Mouse (Mus musculus) lung, postnatal 10 days (tissue): ENCODE data around the gene Papola.
"Not testable (repeated sequence)": the region's sequence is repeated elsewhere in the genome, so short reads cannot be mapped to it uniquely, and the experiment has no call there.

Experiments used
- DNase-seq: peaks from one replicate; pipeline ENCODE4 v3.0.0; 2021

The Papola gene

DNA sequence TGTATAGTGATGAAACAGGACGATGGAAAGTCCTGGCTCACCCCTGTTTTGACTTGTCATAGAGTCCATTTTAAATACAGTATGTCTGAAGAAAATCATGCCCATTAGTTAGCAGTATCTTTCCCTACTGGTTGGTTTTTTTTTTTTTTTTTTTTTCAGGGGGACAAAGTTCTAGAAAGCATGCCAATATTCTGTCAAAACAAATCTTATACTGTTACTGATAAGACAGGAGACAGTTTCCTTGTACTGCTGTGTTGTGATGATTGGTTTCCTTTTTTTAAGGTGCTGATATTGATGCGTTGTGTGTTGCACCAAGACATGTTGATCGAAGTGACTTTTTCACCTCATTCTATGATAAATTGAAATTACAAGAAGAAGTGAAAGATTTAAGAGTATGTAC is 21.7 kb downstream of the Papola start:
- DNase-seq, result no peak

DNA sequence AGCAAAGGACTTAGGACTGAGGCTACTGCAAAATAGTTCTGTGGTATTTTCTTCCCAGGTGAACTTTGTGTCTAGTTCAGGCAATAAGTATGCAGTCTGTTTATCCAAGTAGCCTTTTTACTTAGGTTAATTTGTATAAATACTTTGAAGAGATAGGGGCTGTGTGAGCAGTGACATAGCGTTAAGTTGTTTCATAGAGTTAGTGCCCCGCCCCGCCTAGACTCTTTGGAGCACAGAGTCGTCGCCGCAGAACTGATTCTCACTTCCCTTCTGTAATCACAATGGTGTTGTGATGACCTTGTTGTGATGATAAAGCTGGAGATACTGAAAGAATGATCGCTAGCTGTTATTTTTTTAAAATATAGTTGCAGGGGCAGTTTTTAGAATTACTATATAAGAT is 22.9 kb downstream of the Papola start:
- no peak for DNase-seq

DNA sequence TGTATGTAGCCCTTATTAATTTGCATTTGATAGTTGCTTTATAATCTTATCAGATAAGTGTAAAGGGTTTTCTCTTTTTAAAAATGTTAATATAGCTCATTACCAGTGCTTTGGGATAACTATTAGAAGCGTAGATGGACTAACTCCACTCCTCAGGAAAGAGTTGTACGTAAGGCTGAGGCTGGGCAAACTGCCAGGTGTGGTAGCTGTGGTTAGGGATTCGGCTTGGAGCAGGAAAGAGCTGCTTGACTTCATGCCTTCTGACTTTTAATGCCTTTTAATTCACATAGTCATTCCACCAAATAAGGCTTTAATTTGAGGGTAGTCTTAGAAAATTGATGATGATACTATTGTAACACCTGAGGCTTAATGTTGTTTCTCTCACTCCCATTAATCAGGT is 24.5 kb downstream of the Papola start:
- no peak for DNase-seq

DNA sequence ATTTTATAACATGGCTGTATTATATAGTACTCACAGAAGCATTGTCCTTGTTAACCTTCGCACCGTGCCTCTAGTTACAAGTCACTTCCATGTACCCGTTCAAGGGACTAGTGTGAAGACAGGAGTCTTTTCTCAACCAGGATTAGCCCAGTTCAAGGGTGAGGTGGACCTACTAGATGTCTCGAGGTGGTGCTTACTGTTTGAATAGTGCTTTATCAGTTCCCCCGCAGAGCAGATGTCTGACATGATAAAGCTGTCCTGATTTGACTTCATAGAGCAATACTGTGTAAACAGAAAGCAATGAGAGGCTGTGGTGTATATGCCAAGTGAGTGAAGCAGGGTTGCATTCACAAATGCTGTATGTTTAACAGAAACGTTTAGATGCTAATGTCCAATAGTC is 26.1 kb downstream of the Papola start:
- DNase-seq, result no peak

DNA sequence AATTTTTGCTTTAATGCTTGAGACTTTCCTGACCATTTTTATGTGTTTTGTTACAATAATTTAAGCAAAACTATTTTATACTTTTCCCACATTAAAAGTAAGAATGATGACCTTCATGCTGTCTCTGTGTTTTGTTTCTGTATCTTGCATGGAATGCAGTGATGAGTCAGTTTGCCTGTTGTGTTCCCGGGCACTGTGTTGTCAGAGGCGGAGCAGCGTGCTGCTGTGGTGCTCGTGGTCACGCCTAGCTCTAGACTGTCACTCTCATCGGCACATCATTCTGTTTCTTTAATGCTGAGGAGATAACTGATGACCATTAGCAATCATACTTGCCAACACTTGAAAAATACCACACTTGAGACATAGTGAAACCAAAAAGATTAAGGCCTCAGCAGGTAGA is 29.5 kb downstream of the Papola start:
- no peak for DNase-seq

DNA sequence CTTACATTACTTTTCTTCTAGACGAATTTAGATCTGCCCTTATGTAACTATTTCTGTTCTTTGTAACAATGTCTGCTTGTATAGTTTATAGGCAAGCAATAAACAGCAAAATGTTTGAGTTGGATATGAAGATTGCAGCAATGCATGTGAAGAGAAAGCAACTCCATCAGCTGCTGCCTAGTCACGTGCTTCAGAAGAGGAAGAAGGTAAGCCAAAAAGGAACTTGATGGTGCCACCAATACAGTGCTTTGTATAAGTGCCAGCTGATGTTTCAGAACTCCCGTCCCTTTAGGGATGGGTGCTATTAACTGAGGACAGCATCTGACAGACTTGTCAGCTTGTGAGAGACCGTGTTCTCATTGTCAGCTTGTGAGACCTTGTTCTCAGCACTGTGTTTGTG is 39.0 kb downstream of the Papola start:
- DNase-seq, result no peak

DNA sequence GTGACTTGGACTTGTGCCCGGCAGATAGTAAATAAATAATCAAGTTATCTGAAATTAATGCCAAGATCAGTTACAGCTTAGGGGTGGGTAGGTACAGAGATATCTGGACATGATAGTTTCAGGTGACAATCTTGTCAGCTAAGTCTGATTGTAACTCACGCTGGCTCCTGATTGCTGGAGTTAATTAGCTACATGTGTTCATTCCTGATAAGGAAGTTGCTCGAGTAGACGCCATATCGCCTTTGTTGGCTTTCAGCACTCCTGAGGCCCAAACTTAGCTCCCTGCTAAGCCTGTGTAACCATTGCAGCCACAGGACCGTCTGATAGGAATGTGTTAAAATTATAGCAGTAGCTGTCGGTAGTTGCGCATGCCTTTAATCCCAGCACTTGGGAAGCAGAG is 40.2 kb downstream of the Papola start:
- DNase-seq, result no peak

DNA sequence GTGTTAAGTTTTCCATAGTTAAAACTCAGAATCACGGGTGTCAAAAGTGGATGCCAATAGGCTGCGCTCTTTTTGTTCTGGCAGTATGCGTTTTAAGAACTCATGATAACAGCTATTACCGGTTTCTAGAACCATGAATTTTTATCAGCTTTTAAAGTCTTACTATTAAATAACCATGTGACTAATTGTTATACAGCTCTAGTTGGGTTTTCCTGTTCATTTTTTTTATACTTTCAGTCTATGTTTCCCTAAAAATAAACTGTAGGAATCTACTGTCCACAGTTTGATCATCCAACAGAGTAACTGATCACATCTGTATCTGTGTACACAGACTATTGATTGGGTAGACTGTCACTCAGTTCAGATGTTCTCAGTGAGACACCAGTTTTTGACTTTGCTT is 40.8 kb downstream of the Papola start:
- no peak for DNase-seq

DNA sequence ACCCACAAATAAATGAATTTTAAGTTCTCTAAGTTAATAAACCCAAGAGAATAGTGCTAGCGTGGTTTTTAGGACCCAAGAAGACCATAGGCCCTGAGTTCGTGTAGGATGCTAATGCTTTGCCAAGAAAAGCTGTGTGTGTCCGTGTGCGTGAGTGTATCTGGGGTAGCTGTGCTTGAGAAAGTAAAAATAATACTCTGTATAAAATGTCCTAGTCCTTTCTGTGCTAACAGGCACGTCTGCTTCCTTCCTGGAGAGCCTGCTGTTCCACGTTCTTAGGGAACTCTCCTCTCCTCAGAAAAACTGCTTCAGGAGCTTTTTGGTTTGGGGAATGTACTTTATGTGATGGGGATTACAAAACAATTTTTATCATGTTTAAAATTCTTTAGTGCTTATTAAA is 48.0 kb downstream of the Papola start:
- DNase-seq, result no peak

DNA sequence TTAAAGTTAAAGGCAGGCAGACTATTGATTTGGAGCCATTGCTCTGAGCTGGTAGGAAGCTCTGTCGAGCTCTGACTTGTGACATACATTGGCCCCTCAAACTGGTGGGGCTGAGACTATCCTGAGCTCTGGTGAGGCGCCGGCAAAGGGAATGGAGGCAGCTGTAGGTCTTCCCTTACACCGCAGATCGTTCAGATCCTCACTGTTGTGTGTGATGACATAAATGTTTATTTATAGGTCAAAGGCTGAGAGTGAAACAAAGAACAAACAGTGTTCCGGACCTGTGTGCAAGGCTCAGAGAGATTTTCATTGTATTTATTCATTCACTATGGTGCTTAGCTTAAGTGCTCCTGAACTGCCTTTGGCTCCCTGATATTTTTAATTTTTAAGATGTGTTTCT is 50.4 kb downstream of the Papola start:
- DNase-seq, result no peak

DNA sequence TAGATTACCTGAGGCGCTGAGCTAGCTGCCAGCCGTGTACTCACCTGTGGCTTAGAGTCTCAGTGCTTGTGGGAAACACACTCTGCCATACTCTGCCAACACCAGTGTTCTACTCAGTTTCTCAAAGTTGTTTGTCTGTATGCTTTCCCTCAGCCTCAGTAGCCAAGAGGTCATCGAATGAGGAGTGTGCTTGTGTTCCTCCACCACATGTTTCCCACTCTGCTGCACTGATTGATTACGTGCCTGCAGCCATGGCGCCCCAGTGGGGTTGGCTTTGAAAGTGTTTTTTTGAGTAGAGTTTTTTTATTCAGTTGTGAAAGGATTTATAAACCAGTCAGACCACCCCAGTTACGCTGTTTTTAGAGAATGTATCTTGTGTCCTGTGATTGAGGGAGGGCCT is 51.1 kb downstream of the Papola start:
- no peak for DNase-seq

DNA sequence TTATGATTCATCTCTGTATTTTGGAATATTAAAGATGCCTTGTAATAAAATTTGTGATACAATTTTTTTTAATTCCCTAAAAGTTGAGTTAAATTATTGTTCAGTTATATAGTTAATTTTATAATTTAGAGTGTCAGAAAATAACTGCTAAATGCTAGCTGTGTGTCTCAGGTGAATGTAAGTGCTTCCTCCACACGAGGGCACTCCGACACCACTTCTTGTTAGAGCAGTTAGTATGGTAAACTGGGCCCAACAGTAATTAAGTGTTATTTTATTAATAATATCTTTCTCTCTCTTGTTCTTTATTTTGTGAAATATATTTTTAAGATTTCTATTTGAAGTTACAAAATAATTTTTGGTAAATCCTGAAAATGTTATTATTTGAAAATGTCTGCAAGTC is 51.7 kb downstream of the Papola start:
- peak; percentile 56 for DNase-seq

DNA sequence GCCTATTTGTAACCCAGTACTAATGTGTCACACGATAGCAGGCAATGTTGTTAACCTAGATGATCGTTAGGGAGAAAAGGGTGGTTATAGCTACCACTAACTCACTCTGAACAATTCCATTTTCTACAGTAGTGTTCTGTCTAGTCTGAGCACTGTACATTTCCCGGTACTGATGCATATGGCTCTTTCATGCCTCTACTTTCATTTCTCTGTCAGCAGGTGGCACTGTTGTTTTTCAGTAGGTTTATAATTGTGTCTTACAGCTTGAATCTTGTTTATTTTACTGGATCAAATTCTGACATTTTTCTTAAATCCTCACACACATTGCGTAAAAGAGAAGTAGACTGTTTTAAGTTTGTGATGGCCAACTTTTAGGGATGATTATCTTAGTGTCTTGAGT is 54.6 kb downstream of the Papola start:
- DNase-seq, result peak; percentile 14

DNA sequence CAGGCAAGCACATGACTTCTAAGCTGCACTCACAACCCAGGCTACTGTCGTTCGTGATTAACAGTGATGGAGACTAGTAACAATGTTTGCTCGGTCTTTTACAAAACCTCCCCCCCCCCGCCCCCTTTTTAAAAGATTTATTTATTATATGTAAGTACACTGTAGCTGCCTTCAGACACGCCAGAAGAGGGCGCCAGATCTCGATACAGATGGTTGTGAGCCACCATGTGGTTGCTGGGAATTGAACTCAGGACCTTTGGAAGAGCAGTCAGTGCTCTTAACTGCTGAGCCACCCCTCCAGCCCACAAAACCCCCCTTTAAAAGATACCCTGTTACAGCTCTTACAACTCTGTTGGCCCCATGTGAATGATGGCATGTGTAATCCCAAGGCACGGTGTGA is 56.1 kb downstream of the Papola start:
- not testable (repeated sequence) for DNase-seq

DNA sequence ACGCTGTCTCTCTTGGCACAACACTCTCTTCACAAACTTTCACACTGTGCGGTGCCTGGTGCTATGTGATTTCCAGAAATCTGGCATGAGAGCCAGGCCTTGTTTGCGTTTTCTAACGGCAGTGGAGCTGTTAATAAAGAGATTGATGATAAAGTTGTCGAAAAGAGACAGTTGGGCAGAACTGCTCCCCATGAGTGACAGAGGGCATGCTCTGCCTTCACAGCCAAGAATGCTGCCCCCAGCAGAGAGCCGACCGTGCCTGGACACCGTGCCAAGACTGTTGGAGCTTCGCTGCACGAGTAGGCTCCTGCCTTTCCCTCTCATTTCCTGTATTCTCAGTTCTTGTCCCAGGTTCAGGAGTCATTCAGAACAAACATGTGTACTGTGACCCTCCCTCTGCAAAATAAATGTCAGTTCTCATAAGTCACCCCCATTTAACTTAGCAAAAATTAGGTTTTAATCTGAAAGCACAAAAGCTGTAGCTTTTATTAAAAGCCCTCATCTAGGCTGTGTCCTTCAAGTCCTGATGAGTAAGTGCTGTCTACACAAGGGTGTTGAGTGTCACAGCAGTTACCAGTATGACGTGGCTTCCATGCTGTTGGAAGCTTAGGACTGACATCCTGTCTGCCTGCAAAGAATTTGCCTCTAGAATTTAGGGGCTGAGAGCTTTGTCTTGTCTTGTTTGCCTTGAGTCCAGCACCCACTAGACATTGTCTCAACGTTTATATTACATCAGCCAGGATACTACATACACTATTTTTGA is 58.9 kb downstream of the Papola start:
- DNase-seq, result no peak

DNA sequence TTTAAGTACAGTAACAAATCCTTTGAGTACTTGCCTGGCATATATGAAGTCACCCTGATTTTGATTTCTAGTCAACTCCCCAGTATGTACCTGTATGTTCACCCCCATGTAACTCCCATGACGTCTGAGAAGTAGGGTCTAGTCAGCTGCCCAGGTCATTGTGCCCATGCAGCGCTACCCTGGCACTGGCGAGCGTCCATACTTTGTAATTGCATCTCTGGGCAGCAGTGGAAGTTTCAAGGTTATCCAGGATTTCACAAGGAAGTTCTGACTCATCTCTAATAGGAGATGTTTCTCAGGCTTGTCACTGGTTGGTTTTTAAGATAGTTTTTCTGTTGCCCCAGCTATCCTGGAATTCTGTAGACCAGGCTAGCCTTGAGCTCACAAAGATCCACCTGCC is 59.9 kb downstream of the Papola start:
- DNase-seq, result no peak

DNA sequence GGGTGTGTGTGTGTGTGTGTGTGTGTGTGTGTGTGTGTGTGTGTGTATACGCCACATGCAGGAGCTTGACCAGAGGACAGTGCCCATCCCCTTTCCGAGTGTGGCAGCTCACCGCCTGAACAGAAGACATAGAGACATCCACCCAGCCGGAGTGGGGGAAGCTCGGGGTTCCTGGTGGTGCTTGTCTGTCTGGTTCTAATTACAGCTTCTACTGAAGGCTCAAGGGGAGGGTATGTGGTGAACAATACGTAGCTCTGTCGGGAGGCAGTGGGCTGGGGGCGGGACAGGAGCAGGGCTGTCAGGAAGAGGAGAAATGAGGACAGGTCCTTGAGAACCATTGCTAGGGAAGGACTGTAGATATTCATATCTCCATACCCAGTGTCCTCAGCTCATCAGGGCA is 64.6 kb downstream of the Papola start:
- DNase-seq, result no peak

DNA sequence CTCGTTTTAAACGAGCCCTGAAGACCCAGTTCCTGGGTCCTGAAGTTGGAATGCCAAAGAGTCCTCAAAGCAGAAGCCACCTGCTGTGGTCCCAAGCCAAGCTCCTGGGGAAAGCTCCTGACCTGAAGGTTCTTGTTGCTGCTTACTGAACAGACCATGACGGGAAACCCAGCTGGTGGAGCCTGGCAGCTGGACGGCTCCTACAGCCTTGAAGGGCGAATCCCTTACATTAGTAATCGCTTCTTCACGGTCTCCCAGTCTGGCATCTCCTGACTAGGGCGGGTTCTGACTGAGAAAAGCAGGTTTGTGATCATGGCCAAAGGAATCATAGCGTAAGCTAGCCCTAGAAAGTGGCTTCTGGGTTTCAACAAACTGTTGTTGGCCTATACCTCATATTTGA is 66.2 kb downstream of the Papola start:
- DNase-seq, result no peak

DNA sequence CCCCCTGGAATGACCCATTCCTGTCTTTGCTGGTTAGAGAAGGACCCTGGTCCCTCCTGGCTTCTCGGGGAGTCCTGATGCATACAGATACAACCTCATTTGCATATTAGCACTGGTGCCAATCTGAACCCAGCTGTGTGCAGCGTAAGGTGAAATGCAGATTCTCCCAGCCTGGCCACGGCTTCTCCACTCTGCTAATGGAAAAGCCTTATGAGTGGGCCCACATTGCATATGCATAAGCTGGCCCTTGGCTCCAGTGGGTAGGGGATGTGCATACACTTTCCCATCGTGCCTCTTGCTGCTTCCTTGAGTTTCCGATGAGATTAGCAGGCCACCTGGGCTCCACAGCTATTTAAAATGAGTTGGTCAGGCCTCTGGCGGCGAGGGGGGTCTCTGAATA is 68.3 kb downstream of the Papola start:
- DNase-seq, result no peak

DNA sequence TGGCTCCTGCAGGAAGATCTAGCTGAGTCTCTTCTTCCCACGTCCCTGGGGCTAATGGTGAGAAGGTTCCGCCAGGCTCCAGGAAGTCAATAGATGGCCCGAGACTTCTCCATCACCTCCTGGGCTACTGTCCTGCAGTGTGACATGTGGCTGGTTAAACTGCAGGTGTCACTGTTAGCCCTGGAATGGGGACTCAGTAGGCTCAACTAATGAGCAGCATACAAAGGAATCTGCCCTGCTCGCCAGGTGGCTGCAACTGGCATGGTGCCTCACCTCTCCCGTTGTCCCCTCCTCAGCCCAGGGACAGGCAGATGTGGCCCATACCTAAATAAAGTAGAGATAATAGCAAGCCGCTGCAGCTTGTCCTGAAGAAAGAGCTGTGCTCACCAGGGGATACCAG is 70.1 kb downstream of the Papola start:
- DNase-seq, result peak; percentile 14

DNA sequence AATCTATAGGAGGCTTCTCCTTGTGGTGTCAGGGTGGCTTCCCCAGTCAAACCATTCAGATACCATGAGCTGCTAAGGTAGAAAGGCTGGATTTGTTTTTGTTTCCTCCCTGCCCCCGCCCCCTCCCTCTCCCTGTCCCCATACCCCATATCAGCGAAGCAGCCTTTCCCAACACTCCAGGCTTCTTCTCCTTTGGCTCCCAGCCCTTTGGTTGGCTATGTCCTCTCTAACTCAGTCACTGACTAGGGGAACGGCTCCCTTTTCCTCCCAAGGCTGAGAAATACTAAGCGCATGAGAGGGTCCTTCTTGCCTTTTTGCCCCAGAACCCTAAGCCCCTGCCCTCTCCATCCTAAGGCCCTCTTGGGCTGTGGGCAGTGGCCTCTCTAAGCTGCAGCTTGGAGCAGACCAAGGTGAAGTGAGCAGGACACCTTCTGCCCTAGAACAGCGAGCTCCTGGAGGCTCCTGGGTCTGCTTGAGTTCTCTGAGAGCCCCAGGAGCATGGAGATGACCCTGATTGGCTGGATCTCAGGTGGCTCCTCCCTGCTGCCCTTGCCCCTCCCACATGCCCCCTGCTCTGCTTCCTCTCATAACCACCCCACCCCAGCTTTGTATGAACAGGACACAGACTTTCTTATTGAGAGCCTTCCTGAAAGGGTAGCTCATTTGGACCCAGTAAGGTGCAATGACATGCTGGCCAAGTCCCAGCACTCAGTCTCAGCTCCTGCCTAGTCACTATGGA is 73.6 kb downstream of the Papola start:
- no peak for DNase-seq

DNA sequence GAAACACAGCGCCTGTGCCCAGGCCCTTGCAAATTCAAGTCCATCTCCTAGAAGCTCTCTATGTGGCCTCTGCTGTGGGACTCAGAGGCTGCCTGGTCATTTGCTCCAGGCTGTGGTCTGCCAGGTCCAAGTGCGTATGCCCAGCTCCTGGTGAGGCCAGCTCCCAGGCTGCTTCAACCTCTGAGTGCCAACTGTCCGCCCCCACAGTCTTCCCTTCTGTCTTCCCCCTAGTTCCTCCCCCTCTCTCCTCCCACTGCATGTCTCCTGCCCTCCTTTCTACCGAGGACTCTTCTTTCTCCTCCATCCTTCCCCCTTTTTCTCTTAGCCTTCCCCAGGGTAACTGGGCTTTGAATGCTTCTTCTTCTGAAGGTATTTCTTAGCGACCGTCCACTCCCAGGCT is 77.6 kb downstream of the Papola start:
- DNase-seq, result no peak

DNA sequence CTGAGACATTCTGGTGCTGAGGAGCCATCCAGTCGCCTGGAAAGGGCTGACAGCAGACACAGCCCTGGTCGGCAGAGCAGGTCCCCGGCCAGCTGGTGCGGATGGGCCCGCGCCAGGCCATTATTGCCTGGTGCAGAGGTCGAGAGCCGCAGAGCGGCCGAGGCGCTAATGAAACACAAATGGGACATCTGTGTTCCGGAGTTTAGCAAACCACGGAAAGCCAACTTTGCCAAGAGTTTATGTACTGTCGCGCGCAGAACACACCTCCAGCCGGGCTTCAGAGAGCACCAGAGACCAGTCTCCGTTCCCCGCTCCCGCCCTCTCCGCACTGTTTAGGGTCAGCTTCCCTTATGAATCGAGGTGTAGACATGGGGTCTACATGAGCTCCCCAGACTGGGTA is 78.1 kb downstream of the Papola start:
- peak; percentile 43 for DNase-seq

DNA sequence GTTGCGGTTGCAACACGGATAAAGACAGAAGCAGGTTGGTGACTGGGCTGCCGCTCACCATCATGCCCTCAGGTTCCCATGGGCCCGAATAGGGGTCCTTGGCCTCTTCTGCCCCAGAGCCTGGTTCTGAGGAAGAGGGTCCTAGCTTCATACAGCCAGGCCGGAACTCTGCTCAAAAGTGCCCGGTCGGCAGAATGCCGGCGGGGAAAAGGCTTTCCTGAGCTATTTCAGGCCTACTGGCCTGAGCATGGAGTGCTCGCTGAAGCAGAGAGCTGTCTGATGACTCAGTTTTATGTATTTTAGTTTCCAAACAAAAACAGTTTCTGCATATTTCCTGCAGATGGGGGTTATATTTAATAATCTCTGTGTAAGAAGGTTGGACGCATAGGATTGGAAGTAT is 78.9 kb downstream of the Papola start:
- no peak for DNase-seq

DNA sequence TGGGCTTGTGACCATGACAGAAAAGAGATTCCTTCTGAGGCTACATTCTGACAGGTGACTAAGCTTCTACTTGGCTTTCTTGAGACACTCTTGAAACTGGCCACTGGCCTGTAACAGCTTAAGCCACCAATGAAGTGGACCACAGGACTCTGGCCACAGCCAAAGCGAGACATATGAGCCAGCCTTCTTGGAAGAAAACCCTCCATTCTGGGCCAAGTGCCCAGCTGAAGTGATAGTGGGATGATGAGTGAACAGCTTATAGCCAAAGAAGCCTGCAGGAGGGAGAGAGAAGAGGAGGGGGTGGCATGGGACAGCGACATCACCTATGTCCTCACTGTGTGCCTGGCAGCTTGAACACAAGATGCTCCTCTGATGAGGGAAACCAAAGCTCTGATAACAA is 83.2 kb downstream of the Papola start:
- no peak for DNase-seq
